Mouse (Mus musculus) heart, postnatal 10 days (tissue): Measurements from ENCODE around the gene Men1. TPM values are rescaled to one million over a fixed set of nuclear protein-coding genes. Genes with fewer than 3 reads are reported as not detected.
A peak's percentile ranks its signal among the peaks of the same experiment; 100 is the strongest.

ENCODE experiments used
- DNase-seq, 2 experiments: peaks; one replicate each; pipeline ENCODE4 v3.0.0; 2021
- intact Hi-C: fragments of 180-260 bp; cut with DNase I; formaldehyde crosslinking; loops from one replicate; pipeline ENCODE4 v1.15.1; 2025
- total RNA-seq, 2 experiments: library from RNA; stranded (reverse); gene quantifications; 2 replicates each; pipeline ENCODE4 v1.2.3; 2021

The Men1 gene
- total RNA-seq, 2 experiments from 2014 or later = 18.6 to 21.8 TPM

GRCm38 (mm10) chr19:6336920-6337319 is 2.1 kb downstream of the Men1 start:
- no peak for DNase-seq

GRCm38 (mm10) chr19:6338171-6338570 is 3.4 kb downstream of the Men1 start:
- DNase-seq = no peak
- intact Hi-C loops = no loop called here

More at GRCm38 (mm10) chr19:6336920-6337319, 2.1 kb downstream of the Men1 start:
- intact Hi-C loops = no loop called here

GRCm38 (mm10) chr19:6338716-6339115 is 3.9 kb downstream of the Men1 start:
- intact Hi-C loops = no loop called here
- DNase-seq = no peak

- intact Hi-C loops = no loop called here
Measured at GRCm38 (mm10) chr19:6339191-6339590, 4.4 kb downstream of the Men1 start.

GRCm38 (mm10) chr19:6339890-6340504 is 5.2 kb downstream of the Men1 start:
- intact Hi-C loops = no loop called here
- peak; percentile 55 to 62 for DNase-seq

More at GRCm38 (mm10) chr19:6339191-6339590, 4.4 kb downstream of the Men1 start:
- no peak for DNase-seq

GRCm38 (mm10) chr19:6340524-6341452 is 6.0 kb downstream of the Men1 start, which contains the start of gene Map4k2:
Gene Map4k2, plus strand, starts transcription at chr19:6341135.
- intact Hi-C loops = no loop called here
- DNase-seq = peak; percentile 86 to 88

- no peak for DNase-seq
- intact Hi-C loops = no loop called here
Measured at GRCm38 (mm10) chr19:6341453-6342077, 6.8 kb downstream of the Men1 start.

GRCm38 (mm10) chr19:6342276-6342933 is 7.6 kb downstream of the Men1 start:
- no peak for DNase-seq
- intact Hi-C loops = no loop called here

GRCm38 (mm10) chr19:6343066-6343925 is 8.5 kb downstream of the Men1 start:
- intact Hi-C loops = no loop called here
- no peak for DNase-seq

- DNase-seq = no peak
- intact Hi-C loops = loop anchor here (2.0 kb wide), 1 partner anchor 17 kb away; no protein-coding TSS in a partner anchor
Measured at GRCm38 (mm10) chr19:6343996-6344395, 9.2 kb downstream of the Men1 start.

- intact Hi-C loops = no loop called here
- DNase-seq = no peak
Measured at GRCm38 (mm10) chr19:6346023-6346422, 11.2 kb downstream of the Men1 start.

- intact Hi-C loops = no loop called here
- DNase-seq = no peak
Measured at GRCm38 (mm10) chr19:6346661-6347060, 11.9 kb downstream of the Men1 start.

- intact Hi-C loops = no loop called here
- DNase-seq = no peak
Measured at GRCm38 (mm10) chr19:6347615-6348014, 12.8 kb downstream of the Men1 start.

- no peak for DNase-seq
- intact Hi-C loops = no loop called here
Measured at GRCm38 (mm10) chr19:6348717-6349116, 13.9 kb downstream of the Men1 start.

GRCm38 (mm10) chr19:6349215-6349983 is 14.6 kb downstream of the Men1 start:
- peak; percentile 34 to 56 for DNase-seq
- intact Hi-C loops = no loop called here

- DNase-seq = no peak
- intact Hi-C loops = no loop called here
Measured at GRCm38 (mm10) chr19:6351431-6352106, 16.8 kb downstream of the Men1 start.

- DNase-seq = no peak
- intact Hi-C loops = no loop called here
Measured at GRCm38 (mm10) chr19:6352107-6352505, 17.3 kb downstream of the Men1 start.

GRCm38 (mm10) chr19:6354030-6354429 is 19.3 kb downstream of the Men1 start:
- intact Hi-C loops = no loop called here
- no peak for DNase-seq
